Mouse (Mus musculus) kidney, postnatal 4 days (tissue): ENCODE data around the gene Slc30a6.

ENCODE experiments used
- DNase-seq, 2 experiments: peaks; one replicate each; pipeline ENCODE4 v3.0.0; 2021; ENCODE audit warnings: mixed read lengths in 2 of 2

Gene Slc30a6

GRCm38 (mm10) chr17:74395383-74396065 lies at the start of gene Slc30a6:
TSS of gene Slc30a6 (plus strand) at chr17:74395608.
- peak; percentile 98 to 99 for DNase-seq

- DNase-seq: no peak
These were observed 31.8 kb upstream of the Slc30a6 start for GRCm38 (mm10) chr17:74363592-74363991.

- DNase-seq: no peak
These were observed 18.5 kb upstream of the Slc30a6 start for GRCm38 (mm10) chr17:74376916-74377315.

- DNase-seq: no peak
These were observed 8.8 kb upstream of the Slc30a6 start for GRCm38 (mm10) chr17:74386657-74387056.

DNA sequence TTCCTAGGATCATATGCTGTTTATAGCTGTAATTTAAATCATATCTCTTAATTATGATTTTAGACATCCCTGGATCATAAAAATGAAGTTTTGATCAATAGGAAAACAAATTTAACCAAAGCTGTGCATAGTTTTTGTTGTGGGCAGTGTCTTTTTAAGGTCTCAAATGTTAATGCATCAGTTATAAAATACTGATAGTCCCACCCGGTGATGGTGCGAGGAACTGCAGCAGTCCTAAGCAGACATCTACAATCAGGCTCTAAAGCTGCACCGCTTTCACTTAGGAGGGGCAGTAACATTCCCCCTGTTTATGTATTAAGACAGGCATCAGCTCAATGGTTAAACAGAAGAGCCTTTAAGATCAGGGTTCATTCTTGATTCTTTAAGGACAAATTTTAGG lies 5.6 kb upstream of the Slc30a6 start:
- DNase-seq: no peak

GRCm38 (mm10) chr17:74394381-74394780 lies 1.0 kb upstream of the Slc30a6 start:
- DNase-seq: no peak

GRCm38 (mm10) chr17:74394855-74395254 lies 553 bp upstream of the Slc30a6 start:
- no peak for DNase-seq

DNA sequence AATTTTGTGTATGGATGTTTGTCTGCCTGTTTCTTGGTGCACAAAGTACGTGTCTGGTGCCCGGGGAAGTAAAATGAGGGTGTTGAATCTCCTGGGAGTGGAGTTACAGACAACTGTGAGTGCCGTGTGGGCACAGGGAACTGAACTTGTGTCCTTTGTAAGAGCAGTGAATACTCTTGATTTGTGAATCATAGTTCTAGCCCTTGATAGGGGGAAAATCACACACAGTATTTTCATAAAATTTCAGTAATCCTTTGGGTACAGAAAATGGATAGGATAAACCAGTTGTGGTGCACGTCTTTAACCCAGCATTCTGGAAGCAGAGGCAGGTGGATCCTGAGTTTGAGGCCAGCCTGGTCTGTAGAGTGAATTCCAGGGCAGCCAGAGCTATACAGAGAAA lies 1.4 kb downstream of the Slc30a6 start:
- no peak for DNase-seq

DNA sequence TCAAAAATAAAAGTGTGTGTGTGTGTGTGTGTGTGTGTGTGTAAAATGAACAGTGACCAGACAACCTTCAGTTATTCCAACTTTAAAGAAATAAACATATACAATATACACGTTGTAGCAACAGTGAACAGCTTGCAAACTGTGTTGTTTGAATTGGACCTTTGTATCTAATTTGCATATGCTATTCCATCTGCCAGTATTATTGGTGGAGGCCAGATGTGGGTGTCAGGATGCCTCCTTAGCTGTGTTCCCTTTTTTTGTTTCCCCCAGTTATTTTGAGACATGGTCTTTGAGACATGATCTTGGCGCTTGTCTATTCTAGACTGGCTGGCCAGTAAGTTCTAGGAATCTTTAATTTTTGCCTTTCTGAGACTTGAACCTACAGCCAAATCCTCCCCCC lies 1.8 kb downstream of the Slc30a6 start:
- DNase-seq: no peak

DNA sequence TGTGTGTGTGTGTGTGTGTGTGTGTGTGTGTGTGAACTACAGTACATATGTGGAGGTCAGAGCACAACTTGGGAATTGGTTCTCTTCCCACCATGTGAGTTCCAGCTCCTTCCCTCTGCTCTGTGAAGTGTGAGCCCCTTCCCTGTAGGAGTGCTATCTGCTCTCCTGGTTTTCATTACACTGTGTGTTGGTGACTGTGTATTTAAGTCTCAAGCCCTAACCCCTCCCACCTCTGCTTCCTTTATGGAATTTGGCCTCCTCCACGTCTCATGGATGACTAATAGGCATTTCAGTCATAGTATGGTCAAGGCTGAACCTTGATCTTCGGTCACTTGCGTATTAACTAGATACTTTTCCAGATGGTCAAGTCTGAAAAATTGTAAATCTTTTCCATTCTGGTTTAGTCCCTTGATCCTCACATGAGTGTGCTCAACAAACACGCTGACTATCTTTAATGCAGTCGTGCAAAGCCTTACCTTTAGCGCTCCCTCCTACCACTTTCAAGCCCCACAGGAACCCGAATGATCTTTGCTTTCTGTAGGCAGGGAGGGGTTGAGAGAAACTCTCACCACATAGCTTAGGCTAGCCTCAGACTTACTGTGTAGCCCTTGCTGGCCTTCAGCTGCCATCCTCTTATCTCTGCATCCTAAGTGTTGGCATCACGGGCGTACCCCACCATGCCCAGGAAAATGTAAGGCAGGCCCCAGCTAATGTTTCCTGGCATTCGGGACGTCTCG lies 7.2 kb downstream of the Slc30a6 start:
- peak in 1 of 2 experiments; percentile 10 for DNase-seq

- DNase-seq: no peak
These were observed 11.1 kb downstream of the Slc30a6 start for GRCm38 (mm10) chr17:74406487-74406886.

- DNase-seq: no peak
These were observed 14.3 kb downstream of the Slc30a6 start for GRCm38 (mm10) chr17:74409722-74410121.

GRCm38 (mm10) chr17:74413324-74413723 lies 17.9 kb downstream of the Slc30a6 start:
- no peak for DNase-seq

DNA sequence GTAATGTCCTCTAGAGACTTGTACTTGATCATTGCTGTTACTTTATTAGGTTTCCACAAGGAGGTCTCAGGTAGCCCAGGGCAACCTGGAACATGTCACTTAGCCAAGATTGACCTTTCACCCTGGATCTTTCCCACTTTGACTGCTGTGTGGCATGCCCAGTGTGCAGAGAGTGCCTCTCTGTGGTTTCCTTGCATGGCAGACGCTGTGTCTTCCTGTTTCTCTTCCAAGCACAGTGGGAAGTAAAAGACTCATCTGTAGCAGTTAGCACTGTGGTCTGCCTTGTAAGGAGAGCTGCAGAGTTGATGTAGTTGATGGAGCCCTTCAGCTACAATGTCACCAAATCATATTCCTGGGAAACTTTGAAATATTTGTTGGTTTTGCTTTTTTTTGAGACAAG lies 19.3 kb downstream of the Slc30a6 start:
- no peak for DNase-seq

- no peak for DNase-seq
These were observed 21.5 kb downstream of the Slc30a6 start for GRCm38 (mm10) chr17:74416841-74417360.

GRCm38 (mm10) chr17:74418171-74418570 lies 22.8 kb downstream of the Slc30a6 start:
- no peak for DNase-seq

DNA sequence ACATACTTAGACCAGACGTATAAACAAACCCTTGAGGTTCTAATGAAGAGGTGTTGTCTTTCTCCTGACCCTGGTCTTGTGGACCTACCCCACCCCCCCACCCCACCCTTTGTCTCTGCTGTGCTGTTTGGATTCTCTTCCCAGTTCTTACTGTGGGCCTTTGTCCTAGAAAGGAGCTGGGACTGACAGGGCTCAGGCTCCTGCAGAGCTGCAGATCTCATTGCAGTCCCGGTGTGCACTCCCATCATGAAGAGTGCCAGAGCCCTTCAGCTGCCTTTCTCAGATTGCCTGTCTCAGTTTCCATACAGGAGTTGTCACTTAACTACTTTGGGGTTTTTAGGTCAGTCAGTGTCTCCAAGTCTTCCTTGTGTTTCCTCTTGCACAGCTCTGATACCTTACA lies 25.2 kb downstream of the Slc30a6 start:
- no peak for DNase-seq

- DNase-seq: no peak
These were observed 29.1 kb downstream of the Slc30a6 start for GRCm38 (mm10) chr17:74424401-74425005.

- DNase-seq: no peak
These were observed 34.7 kb downstream of the Slc30a6 start for GRCm38 (mm10) chr17:74430074-74430473.

DNA sequence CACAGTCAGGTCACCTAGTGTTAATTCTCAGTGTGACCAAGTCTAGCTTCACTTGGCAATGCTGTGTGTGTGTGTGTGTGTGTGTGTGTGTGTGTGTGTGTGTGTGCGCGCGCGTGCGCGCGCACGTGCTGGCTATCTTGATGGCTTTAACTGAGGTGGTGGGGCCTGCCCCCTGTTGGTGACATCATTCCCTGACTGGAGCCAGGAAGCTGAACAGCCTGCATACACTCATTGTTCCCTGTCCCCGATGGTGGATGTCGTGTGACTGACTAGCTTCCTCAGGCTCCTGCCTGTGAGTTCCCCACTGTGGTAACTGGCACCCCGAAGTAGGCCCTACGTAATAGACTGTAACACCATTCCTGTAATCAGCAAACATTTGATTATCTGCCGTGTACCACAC lies 36.1 kb downstream of the Slc30a6 start:
- DNase-seq: peak; percentile 9 to 37

DNA sequence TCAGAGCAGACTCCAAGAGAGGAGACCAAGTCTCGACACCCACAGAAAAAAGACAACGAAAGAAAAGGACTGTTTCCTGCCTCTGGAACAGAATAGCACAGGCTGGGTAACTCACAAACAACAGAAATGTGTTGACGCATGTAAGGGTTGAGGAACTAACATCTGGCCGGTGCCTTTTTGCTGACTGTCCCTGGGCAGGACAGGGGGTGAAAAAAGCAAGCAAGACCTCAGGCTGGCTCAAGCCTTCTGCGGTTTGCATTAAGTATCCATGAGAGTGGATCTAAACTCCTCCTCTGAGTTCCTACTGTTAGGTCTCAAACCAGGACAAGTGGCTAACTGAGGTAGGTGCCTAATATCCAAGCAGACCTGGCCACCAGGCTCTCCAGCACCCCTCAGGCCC lies 37.2 kb downstream of the Slc30a6 start:
- no peak for DNase-seq

DNA sequence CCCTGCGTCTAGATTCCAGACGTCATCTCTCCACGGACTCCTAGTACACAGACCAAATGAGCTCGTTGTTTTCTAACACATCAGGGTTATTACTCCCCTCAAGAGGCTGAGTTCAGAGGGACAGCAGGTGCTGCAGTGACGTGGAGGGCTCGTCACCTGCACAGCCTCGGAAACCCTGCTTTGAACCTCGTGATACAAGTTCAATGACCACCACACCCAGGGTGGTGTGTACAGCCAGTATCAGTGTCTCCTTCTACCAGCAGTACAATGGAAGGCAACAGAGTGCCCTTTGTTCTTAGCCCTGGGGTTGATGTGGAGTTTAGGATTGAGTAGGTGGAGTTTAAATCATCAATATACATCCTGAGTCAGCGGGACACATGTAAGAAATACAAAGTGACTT lies 42.4 kb downstream of the Slc30a6 start:
- DNase-seq: no peak

- no peak for DNase-seq
These were observed 45.1 kb downstream of the Slc30a6 start for GRCm38 (mm10) chr17:74440486-74440885.

DNA sequence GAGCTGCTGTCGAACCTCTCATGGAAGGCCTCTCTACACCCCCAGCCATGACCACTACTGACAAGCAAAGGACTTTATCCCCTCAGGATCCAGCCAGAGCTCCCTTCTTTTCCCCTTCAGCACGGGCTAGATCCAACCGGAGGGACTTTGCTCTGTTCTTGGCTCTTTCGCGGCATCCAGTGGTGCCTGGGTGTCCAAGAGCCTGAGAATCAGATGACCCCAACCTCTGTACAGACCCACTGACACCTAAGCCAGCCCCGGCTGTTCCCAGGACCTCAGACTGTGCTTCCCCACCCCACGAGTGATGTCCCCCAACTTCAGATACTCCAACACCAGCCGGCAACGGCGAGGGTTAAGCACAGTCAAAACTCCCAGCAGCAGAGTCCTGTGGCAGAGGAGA lies 54.4 kb downstream of the Slc30a6 start:
- no peak for DNase-seq
